Mouse (Mus musculus) heart, adult 2 months (tissue): Measurements from ENCODE around the gene Gpr153.

Experiments
- CTCF ChIP-seq: fragments of 200-600 bp; IDR thresholded peaks from 2 replicates; pipeline ENCODE4 v1.8.1; 2022; ENCODE audit warnings: antibody characterized with exemption, mild to moderate bottlenecking, moderate library complexity
- POLR2A ChIP-seq: fragments of 200-500 bp; IDR thresholded peaks from 2 replicates; pipeline ENCODE4 v1.6.1; 2011; ENCODE audit warnings: mild to moderate bottlenecking, low read depth, low read length, control low read depth; ENCODE audit not compliant: insufficient read depth

GRCm38 (mm10) chr4:152287317-152288120 is 13.5 kb downstream of the Gpr153 start:
- no peak for TF ChIP-seq CTCF
- no peak for TF ChIP-seq POLR2A
